Mouse (Mus musculus): ENCODE data around the gene a. TPM values are rescaled to one million over a fixed set of nuclear protein-coding genes. Genes with fewer than 3 reads are reported as not detected.

The a gene
- polyA plus RNA-seq, 1 experiment from 2014 or later, result 0.36 TPM

DNA sequence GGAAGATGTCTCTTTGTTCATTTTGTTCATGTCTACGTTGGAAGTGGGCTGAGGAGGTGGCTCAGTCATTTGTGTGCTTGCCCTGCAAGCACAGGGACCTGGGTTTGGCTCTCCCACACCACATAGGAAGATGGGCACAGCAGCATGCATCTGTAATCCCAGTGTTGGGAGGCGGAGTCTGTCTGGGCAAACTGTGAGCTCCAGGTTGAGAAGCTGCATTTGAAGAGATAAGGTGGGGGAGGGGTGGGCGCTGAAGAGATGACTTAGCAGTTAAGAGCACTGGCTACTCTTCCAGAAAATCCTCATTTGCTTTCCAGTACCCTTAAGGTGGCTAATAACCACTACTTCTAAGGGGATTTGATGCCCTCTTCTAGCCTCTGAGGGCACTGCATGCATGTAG is 5.0 kb upstream of the a start:
- Histone ChIP-seq H3K36me3 (no peaks in the 10 kb centered on the region), H3K27me3 (replicated peaks) (peaks cover 8% of the 10 kb centered on the region), H3K4me3 (no peak overlapping the region), H3K9ac (peak overlapping the region; percentile 15), H3K4me1 (peaks cover 61% of the 10 kb centered on the region), H3K4me2 (peak overlapping the region; percentile 56), H3K27ac (peak overlapping the region; percentile 86), H3K9me3 (replicated peaks) (no peaks in the 10 kb centered on the region)
- WGBS (ENCODE audit: insufficient replicate concordance), result 21% methylated on average over 3 of the region's 3 CpGs
- peak; percentile 58 for ATAC-seq

DNA sequence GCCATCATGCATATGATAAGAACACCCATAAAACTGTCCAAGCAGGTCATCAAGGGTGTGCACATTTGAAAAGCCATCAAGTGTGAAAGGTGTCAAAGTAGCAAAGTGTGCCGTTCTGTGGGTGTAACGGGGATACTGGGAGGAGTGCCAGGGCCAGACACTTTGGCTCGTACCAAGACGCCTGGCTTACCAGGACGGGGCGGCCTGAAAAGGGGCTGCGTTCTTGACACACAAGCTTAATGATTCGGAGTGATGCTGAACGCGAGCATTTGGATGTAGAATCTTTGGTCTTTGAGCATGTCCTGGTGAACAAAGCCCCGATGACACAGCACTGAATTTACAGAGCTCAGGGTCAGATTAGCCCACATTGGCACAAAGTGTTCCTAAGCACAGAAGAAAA is 4.4 kb upstream of the a start:
- peaks cover 8% of the 10 kb centered on the region for H3K27me3 ChIP-seq (replicated peaks)
- no peak for ATAC-seq
- peak overlapping the region; percentile 86 for H3K27ac ChIP-seq
- H3K36me3 ChIP-seq, result no peaks in the 10 kb centered on the region
- H3K4me1 ChIP-seq, result peaks cover 61% of the 10 kb centered on the region
- H3K4me2 ChIP-seq, result peak overlapping the region; percentile 56
- H3K9me3 ChIP-seq (replicated peaks), result no peaks in the 10 kb centered on the region
- peak overlapping the region; percentile 15 for H3K9ac ChIP-seq
- 70% methylated on average over 11 of the region's 11 CpGs for WGBS (ENCODE audit: insufficient replicate concordance)
- H3K4me3 ChIP-seq, result no peak overlapping the region

DNA sequence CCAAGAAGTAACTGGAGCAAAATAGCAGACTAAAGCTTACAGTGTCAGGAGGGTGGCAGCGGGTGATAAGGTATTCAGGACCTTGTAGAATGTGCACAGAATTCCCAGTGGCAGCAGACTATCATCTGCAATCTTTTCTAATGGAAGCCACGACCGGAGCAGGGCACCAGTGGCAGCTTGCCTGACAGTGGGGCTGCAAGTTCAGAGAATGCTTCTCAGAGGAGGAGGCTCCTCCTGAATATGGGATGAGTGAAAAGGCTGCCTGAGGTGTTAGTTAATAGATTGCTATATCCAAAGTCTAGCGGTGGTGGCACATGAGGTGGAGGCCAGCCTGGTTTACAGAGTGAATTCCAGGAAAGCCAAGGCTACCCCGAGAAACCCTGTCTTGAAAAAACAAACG is 1.8 kb upstream of the a start:
- H3K9me3 ChIP-seq (replicated peaks), result no peaks in the 10 kb centered on the region
- H3K4me1 ChIP-seq, result peaks cover 72% of the 10 kb centered on the region
- no peaks in the 10 kb centered on the region; the same call in 1 of the 2 replicates for H3K27me3 ChIP-seq (replicated peaks)
- H3K4me3 ChIP-seq, result peak overlapping the region; percentile 97; the same call in 1 of the 2 replicates
- H3K4me2 ChIP-seq, result peak overlapping the region; percentile 81
- H3K27ac ChIP-seq, result peak overlapping the region; percentile 94
- ATAC-seq, result no peak
- 61% methylated on average over 6 of the region's 6 CpGs for WGBS (ENCODE audit: insufficient replicate concordance)
- H3K36me3 ChIP-seq, result peaks cover 17% of the 10 kb centered on the region
- peak overlapping the region; percentile 65 for H3K9ac ChIP-seq

DNA sequence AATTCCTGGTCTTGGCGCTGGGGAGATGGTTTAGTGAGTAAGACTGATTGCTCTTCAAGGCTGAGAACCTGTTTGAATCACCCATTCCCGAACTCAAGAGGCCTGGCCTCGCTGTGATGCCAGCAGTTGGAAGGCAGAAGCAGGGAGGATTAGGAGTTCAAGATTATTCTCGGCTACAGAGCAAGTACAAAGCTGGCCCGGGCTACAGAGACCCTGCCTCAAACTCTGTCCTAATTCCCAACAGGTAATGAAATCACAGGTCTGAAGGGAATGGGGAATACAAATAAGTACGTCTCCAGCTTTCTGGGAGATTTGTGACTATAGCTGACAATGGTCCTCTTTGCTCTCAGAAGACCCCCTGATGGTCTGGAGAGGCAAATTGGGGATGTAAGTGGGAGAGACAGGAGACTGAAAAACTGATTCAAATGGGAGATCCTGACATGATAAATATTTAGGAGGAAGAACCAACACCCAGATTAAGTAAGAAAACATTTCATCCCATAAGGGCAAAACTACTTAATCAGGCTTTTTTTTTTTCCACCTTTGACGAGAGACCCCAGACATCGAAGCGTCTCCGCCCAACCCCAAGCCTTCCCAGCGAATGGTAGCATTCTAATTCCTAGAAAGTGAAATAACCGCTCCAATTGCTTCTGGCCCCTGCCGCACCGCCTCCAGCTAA is 1.1 kb upstream of the a start:
- peak overlapping the region; percentile 94 for H3K27ac ChIP-seq
- no peaks in the 10 kb centered on the region for H3K9me3 ChIP-seq (replicated peaks)
- no peaks in the 10 kb centered on the region for H3K27me3 ChIP-seq (replicated peaks)
- ATAC-seq, result no peak
- peaks cover 25% of the 10 kb centered on the region for H3K36me3 ChIP-seq
- 11% methylated on average over 14 of the region's 14 CpGs for WGBS (ENCODE audit: insufficient replicate concordance)
- H3K4me1 ChIP-seq, result peaks cover 79% of the 10 kb centered on the region
- peak overlapping the region; percentile 81 for H3K4me2 ChIP-seq
- H3K4me3 ChIP-seq, result peak overlapping the region; percentile 97
- H3K9ac ChIP-seq, result peak overlapping the region; percentile 65

DNA sequence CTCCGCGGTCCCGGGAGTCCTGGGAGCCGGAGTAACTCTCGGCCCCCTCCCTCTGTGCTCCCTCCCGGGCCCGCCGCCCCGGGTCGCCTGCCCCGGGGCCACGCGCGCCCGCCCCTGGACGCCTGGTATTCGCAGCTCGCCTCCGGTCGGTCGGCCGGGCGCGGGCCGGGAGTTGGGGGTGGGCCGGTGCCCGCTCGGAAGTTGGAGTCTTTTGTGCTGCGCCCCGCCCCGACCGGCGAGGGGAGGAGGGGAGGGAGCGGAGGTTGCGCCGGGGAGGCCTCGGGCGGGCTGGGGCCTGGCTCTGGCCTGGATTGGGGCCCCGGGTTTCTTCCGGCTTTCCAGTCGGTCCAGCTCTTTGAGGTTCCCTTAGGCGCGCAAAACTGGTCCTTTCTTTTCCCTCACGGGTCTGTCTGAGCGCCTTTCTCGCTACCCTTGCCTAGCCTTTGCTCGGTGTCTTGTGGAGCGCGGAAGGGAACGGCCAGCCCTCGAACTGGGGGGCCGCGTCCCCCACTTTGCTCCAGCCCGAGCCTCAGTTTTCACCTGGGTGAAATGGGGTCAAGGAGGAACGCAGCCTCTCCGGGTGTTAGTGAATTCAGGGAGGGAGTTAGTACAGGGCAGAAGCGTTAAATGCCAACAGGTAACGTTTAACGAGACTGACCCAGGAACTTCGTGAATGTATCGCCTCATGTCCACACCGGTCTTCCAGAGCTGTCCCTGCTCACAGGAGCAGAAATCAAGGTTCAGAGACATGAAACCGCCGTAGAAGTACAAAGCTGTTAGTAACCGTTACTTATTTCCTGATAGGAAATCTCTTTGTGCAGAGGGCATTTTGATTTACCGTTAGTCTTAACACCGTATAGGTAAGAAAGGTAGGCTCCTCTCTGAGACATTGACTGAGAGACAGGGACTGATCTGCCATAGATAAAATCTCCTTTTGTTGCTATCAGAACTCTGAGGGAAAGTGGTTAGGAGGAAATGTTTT is 750 bp downstream of the a start:
- Histone ChIP-seq H3K9ac (peak overlapping the region; percentile 99), H3K4me3 (peak overlapping the region; percentile 97), H3K27ac (peak overlapping the region; percentile 94), H3K4me1 (peaks cover 78% of the 10 kb centered on the region), H3K9me3 (replicated peaks) (no peaks in the 10 kb centered on the region), H3K27me3 (replicated peaks) (no peaks in the 10 kb centered on the region), H3K36me3 (peaks cover 38% of the 10 kb centered on the region), H3K4me2 (peak overlapping the region; percentile 81)
- peak; percentile 27 for ATAC-seq
- WGBS (ENCODE audit: insufficient replicate concordance), result under 1% methylated on average over 66 of the region's 67 CpGs

DNA sequence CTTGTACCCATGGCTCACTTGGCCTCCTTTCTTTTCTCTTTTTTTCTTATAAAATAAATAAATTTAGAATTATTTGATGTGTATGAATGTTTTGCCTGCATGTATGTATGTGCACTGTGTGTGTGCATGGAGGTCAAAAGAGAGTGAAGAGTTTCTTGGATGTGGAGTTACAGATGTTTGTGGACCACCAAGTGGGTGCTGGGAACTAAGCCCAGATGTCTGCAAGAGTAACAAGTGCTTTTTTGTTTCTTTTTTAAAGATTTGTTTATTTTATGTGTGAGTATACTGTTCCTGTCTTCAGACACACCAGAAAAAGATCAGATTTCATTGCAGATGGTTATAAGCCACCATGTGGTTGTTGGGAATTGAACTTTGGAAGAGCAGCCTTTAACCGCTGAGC is 12.2 kb downstream of the a start:
- H3K9ac ChIP-seq, result no peak overlapping the region
- peak overlapping the region; percentile 15 for H3K4me2 ChIP-seq
- no peak overlapping the region for H3K27ac ChIP-seq
- peaks cover 27% of the 10 kb centered on the region for H3K36me3 ChIP-seq
- ATAC-seq, result no peak
- H3K27me3 ChIP-seq (replicated peaks), result no peaks in the 10 kb centered on the region
- no peak overlapping the region for H3K4me3 ChIP-seq
- peaks cover 79% of the 10 kb centered on the region for H3K4me1 ChIP-seq
- no peaks in the 10 kb centered on the region for H3K9me3 ChIP-seq (replicated peaks)
- WGBS (ENCODE audit: insufficient replicate concordance), result 86% methylated on average over 1 of the region's 1 CpGs

DNA sequence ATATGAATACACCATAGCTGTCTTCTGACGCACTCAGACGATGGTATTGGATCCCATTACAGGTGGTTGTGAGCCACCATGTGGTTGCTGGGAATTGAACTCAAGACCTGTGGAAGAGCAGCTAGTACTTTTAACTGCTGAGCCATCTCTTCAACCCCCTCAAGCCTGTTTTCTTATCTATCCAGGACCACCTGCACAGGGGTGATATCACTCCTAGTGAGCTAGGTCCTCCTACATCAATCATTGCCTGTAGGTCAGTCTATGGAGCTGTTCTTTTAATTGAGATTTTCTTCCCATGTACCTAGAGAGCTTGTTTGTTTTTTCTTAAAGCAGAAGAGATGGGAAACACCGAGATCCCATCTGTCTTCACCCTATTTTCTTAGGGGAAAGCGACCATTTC is 12.6 kb downstream of the a start:
- Histone ChIP-seq H3K9me3 (replicated peaks) (no peaks in the 10 kb centered on the region), H3K27ac (no peak overlapping the region), H3K4me2 (peak overlapping the region; percentile 15; the same call in 1 of the 2 replicates), H3K4me1 (peaks cover 81% of the 10 kb centered on the region), H3K4me3 (no peak overlapping the region), H3K27me3 (replicated peaks) (no peaks in the 10 kb centered on the region), H3K36me3 (peaks cover 27% of the 10 kb centered on the region), H3K9ac (0 out of 2 replicates have a peak overlapping the region, but pooled peaks have one; percentile 18)
- 47% methylated on average over 4 of the region's 4 CpGs for WGBS (ENCODE audit: insufficient replicate concordance)
- ATAC-seq, result peak; percentile 85

DNA sequence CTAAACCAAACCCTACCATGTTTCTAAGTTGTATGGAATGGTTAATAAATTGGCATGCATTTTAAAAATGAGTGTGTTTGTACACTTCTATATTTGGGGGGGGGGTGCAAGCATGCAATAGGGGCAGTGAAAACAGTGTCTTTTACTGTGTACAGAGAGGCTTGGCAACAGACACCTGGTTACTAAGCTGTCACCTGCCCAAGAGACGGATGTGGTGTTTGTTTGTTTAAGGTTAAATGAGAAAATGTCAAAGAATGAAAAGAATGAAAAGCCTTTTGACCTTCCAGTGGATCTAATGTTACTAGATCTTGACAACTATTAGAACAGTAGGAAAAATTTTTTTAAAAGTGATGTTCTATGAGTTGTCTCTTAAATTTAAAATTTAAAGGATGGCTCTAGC is 16.5 kb downstream of the a start:
- ATAC-seq, result no peak
- Histone ChIP-seq H3K27me3 (replicated peaks) (no peaks in the 10 kb centered on the region), H3K4me2 (no peak overlapping the region), H3K4me1 (peaks cover 68% of the 10 kb centered on the region), H3K4me3 (no peak overlapping the region), H3K27ac (no peak overlapping the region), H3K9me3 (replicated peaks) (no peaks in the 10 kb centered on the region), H3K36me3 (peaks cover 21% of the 10 kb centered on the region), H3K9ac (no peak overlapping the region)
- 80% methylated on average over 1 of the region's 1 CpGs for WGBS (ENCODE audit: insufficient replicate concordance)

DNA sequence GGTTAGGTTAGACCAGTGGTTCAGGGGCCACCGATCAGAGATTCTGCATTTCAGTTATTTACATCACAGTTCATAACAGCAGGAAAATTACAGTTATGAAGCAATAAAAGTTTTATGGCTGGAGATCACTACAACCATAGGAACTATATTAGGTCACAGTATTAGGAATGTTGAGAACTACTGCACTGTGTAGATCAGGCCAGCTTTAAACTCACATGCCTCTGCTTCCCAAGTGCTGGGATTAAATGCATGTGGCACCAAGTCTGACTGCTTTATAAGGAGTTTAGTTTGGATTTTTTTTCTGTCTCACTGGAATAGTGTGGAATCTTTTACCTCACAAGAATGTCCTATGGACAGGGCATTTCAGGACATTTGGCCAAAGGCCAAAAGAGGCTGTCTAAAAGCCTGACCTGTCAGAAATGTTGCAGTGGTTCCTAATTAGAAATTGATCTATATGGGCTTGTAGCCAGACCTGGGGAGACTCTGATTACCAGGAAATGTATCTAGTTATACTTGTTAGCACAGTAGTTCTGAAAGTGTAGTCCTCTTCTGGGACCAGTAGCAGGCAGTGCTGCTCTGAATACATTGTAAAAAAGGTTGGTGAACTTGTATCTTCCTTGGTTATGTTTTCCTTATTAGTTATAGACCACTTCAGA is 18.0 kb downstream of the a start:
- Histone ChIP-seq H3K9ac (no peak overlapping the region), H3K4me1 (peaks cover 59% of the 10 kb centered on the region), H3K27me3 (replicated peaks) (no peaks in the 10 kb centered on the region), H3K4me3 (no peak overlapping the region), H3K36me3 (peaks cover 21% of the 10 kb centered on the region), H3K27ac (no peak overlapping the region), H3K4me2 (no peak overlapping the region), H3K9me3 (replicated peaks) (no peaks in the 10 kb centered on the region)
- 92% methylated on average over 1 of the region's 1 CpGs for WGBS (ENCODE audit: insufficient replicate concordance)
- ATAC-seq, result no peak

DNA sequence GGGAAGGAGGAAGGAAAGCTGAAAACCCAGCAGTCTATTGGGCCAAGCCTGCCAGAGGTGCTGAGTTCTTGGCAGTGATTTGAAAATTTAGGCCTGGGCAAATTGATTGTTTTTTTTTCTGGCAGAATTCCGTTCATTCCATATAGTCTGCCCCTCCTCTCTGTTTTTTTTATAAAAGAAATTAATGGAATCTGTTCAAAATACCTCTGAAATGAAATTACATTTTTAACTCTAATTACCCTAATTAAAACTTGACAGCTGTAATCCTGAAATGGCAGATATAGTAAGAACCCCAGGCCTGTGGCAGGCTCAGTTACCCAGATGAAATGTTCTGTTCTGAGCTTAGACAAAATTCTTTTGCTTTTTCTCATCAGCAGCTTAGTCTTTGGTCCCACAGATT is 19.6 kb downstream of the a start:
- H3K36me3 ChIP-seq, result peaks cover 23% of the 10 kb centered on the region
- H3K4me2 ChIP-seq, result no peak overlapping the region
- no peaks in the 10 kb centered on the region for H3K9me3 ChIP-seq (replicated peaks)
- H3K27ac ChIP-seq, result no peak overlapping the region
- 83% methylated on average over 1 of the region's 1 CpGs for WGBS (ENCODE audit: insufficient replicate concordance)
- no peak for ATAC-seq
- H3K4me1 ChIP-seq, result peaks cover 56% of the 10 kb centered on the region
- H3K9ac ChIP-seq, result no peak overlapping the region
- no peak overlapping the region for H3K4me3 ChIP-seq
- H3K27me3 ChIP-seq (replicated peaks), result no peaks in the 10 kb centered on the region

DNA sequence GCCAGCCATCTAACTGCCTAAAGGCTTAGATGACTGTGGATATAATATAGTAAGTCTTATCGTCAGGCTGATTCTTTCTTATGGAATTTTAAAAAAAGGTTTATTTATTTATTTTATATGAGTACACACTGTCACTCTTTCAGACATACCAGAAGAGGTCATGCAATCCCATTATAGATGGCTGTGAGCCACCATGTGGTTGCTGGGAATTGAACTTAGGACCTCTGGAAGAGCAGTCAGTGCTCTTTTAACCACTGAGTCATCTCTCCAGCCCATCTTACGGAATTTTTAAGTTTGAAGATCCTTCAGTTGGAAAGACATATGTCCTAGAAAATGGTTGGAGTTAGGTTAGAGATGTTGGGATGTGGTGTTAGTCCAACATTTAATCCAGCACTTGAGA is 22.2 kb downstream of the a start:
- no peak overlapping the region for H3K9ac ChIP-seq
- no peak overlapping the region for H3K4me2 ChIP-seq
- no peak for ATAC-seq
- no peak overlapping the region for H3K4me3 ChIP-seq
- peaks cover 13% of the 10 kb centered on the region for H3K36me3 ChIP-seq
- WGBS (ENCODE audit: insufficient replicate concordance), result 89% methylated on average over 2 of the region's 2 CpGs
- no peaks in the 10 kb centered on the region for H3K27me3 ChIP-seq (replicated peaks)
- peaks cover 59% of the 10 kb centered on the region for H3K4me1 ChIP-seq
- H3K9me3 ChIP-seq (replicated peaks), result no peaks in the 10 kb centered on the region
- H3K27ac ChIP-seq, result no peak overlapping the region

DNA sequence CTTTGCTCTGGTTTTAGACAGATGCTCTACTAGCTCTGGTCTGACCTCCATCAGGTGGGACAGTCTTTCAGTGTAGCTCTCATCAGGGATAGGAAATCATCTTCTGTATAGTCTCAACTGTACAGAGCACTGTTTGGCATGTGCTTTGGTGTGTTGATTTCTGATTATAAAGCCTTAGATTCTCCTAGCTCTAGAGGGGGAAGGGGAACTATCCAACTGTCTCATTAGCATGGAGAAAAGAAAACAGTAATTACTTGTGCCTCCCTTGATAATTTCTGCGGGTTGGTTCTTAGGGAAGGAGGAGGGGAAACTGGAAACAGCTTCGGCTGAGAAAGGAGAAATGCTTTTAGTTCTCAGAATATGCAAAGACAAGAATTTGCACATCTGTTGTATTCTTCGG is 25.9 kb downstream of the a start:
- peaks cover 14% of the 10 kb centered on the region for H3K36me3 ChIP-seq
- H3K4me2 ChIP-seq, result no peak overlapping the region
- 63% methylated on average over 3 of the region's 3 CpGs for WGBS (ENCODE audit: insufficient replicate concordance)
- ATAC-seq, result no peak
- H3K27me3 ChIP-seq (replicated peaks), result no peaks in the 10 kb centered on the region
- no peak overlapping the region for H3K27ac ChIP-seq
- H3K4me1 ChIP-seq, result peaks cover 66% of the 10 kb centered on the region
- no peaks in the 10 kb centered on the region for H3K9me3 ChIP-seq (replicated peaks)
- H3K9ac ChIP-seq, result no peak overlapping the region
- H3K4me3 ChIP-seq, result no peak overlapping the region

Data from liver, embryonic 12.5 days (tissue).